Mouse (Mus musculus): ENCODE data around the gene Rnaseh2a. TPM values are rescaled to one million over a fixed set of nuclear protein-coding genes. Genes with fewer than 3 reads are reported as not detected.

The Rnaseh2a gene
- polyA plus RNA-seq, 1 experiment from 2014 or later: 122 TPM

DNA sequence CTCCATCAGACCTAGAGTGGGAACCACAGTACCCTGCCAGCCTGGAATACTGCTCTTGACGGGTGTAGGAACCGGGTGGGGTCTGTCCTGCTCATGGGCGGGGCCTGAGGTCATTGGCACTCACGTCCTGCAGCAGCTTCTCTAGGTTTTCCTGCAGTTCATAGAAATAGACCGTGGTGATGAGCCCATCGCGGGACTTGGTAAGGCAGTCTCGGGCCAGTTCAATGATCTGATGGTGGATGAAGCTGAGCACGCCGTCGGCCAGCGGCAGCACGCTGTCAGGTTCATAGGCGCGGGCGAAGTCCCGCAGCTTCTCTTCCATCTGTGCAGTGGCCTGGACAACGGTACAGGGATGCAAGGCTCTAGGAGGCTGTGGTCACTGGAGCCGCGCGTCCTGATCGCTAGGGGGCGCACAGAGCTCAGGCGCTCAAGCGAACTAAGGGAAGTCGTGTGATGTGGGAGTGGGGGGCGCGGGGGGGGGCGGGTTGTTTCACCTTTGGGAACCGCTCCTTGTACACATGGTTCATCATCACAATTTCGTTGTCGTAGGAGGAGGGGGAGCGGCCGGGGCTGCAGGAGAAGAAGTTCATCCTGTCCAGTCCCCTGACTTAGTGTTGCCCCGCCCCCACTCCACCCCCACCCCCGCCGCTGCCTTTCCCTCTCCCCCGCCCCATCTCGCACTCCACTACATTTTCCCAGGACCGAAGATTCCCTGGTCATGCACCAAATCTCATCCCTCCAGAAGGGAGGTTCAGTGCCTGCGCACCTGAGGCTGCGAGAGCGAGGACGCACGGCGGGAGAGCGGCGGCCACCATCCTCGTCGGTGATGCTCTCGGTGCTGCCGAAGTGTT is 40.9 kb downstream of the Rnaseh2a start:
- Histone ChIP-seq H3K36me3 (no peaks in the 10 kb centered on the region), H3K4me2 (peak overlapping the region; percentile 81), H3K9me3 (no peaks in the 10 kb centered on the region), H3K27me3 (peaks cover 77% of the 10 kb centered on the region), H3K9ac (replicated peaks) (no peak overlapping the region), H3K4me1 (replicated peaks) (peaks cover 10% of the 10 kb centered on the region; the same call in 1 of the 2 replicates), H3K27ac (no peak overlapping the region), H3K4me3 (replicated peaks) (peak overlapping the region; percentile 42)
- 2% methylated on average over 52 of the region's 52 CpGs for WGBS
- ATAC-seq (ENCODE audit: insufficient number of reproducible peaks, insufficient read depth, low FRiP score, low TSS enrichment, low read depth): peak; percentile 67; the same call in 1 of the 2 replicates

GRCm38 (mm10) chr8:84927513-84927912 is 42.1 kb downstream of the Rnaseh2a start:
- 81% methylated on average over 1 of the region's 1 CpGs for WGBS
- no peak for ATAC-seq (ENCODE audit: insufficient number of reproducible peaks, insufficient read depth, low FRiP score, low TSS enrichment, low read depth)
- Histone ChIP-seq H3K4me3 (replicated peaks) (no peak overlapping the region), H3K27me3 (peaks cover 77% of the 10 kb centered on the region), H3K4me1 (replicated peaks) (peaks cover 10% of the 10 kb centered on the region; the same call in 1 of the 2 replicates), H3K9me3 (no peaks in the 10 kb centered on the region), H3K27ac (no peak overlapping the region), H3K4me2 (no peak overlapping the region), H3K36me3 (no peaks in the 10 kb centered on the region), H3K9ac (replicated peaks) (no peak overlapping the region)

DNA sequence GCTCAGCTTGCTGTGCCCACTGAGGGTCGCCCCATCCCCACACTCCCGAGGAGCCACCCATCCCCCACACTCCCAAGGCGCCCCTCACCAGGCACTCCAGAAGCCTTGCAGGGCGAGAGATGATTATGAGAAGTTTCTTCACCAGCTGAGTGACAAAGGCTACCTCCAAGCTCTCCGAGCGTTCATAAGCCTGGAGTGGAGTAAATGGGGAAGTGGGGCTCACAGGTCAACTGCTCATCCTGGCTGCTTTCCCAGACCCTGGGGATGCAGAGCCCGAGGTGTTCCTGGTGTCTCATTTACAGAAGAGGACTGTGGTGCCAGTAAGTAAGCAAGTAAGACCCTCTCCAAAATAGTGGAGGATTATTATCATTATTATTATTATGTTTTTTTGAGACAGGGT is 44.0 kb downstream of the Rnaseh2a start:
- no peak for ATAC-seq (ENCODE audit: insufficient number of reproducible peaks, insufficient read depth, low FRiP score, low TSS enrichment, low read depth)
- H3K27me3 ChIP-seq: peaks cover 69% of the 10 kb centered on the region
- H3K4me3 ChIP-seq (replicated peaks): no peak overlapping the region
- no peaks in the 10 kb centered on the region for H3K36me3 ChIP-seq
- no peak overlapping the region for H3K27ac ChIP-seq
- WGBS: 71% methylated on average over 7 of the region's 7 CpGs
- no peak overlapping the region for H3K9ac ChIP-seq (replicated peaks)
- H3K9me3 ChIP-seq: no peaks in the 10 kb centered on the region
- H3K4me2 ChIP-seq: no peak overlapping the region
- H3K4me1 ChIP-seq (replicated peaks): peaks cover 10% of the 10 kb centered on the region; the same call in 1 of the 2 replicates

GRCm38 (mm10) chr8:84921596-84921995 is 48.0 kb downstream of the Rnaseh2a start:
- 76% methylated on average over 2 of the region's 2 CpGs for WGBS
- Histone ChIP-seq H3K4me1 (replicated peaks) (no peaks in the 10 kb centered on the region; the same call in 1 of the 2 replicates), H3K9me3 (no peaks in the 10 kb centered on the region), H3K4me3 (replicated peaks) (no peak overlapping the region), H3K27ac (no peak overlapping the region), H3K27me3 (peaks cover 73% of the 10 kb centered on the region), H3K4me2 (no peak overlapping the region), H3K36me3 (no peaks in the 10 kb centered on the region), H3K9ac (replicated peaks) (no peak overlapping the region)
- no peak for ATAC-seq (ENCODE audit: insufficient number of reproducible peaks, insufficient read depth, low FRiP score, low TSS enrichment, low read depth)

- Histone ChIP-seq H3K27ac (no peak overlapping the region), H3K9me3 (peaks cover 8% of the 10 kb centered on the region), H3K27me3 (peaks cover 77% of the 10 kb centered on the region), H3K9ac (replicated peaks) (no peak overlapping the region), H3K4me3 (replicated peaks) (no peak overlapping the region), H3K4me2 (no peak overlapping the region), H3K36me3 (no peaks in the 10 kb centered on the region), H3K4me1 (replicated peaks) (no peaks in the 10 kb centered on the region; the same call in 1 of the 2 replicates)
- ATAC-seq (ENCODE audit: insufficient number of reproducible peaks, insufficient read depth, low FRiP score, low TSS enrichment, low read depth): no peak
- 89% methylated on average over 15 of the region's 15 CpGs for WGBS
Observed at GRCm38 (mm10) chr8:84918646-84919045, 50.9 kb downstream of the Rnaseh2a start.

GRCm38 (mm10) chr8:84917781-84918180 is 51.8 kb downstream of the Rnaseh2a start:
- 0 out of 2 replicates have a peak overlapping the region, but pooled peaks have one; percentile 8 for H3K4me2 ChIP-seq
- H3K9me3 ChIP-seq: peaks cover 8% of the 10 kb centered on the region
- no peaks in the 10 kb centered on the region for H3K36me3 ChIP-seq
- peaks cover 83% of the 10 kb centered on the region for H3K27me3 ChIP-seq
- H3K9ac ChIP-seq (replicated peaks): no peak overlapping the region
- H3K27ac ChIP-seq: no peak overlapping the region
- no peak overlapping the region for H3K4me3 ChIP-seq (replicated peaks)
- WGBS: 28% methylated on average over 20 of the region's 20 CpGs
- no peak for ATAC-seq (ENCODE audit: insufficient number of reproducible peaks, insufficient read depth, low FRiP score, low TSS enrichment, low read depth)
- peaks cover 4% of the 10 kb centered on the region for H3K4me1 ChIP-seq (replicated peaks)

GRCm38 (mm10) chr8:84915269-84915668 is 54.3 kb downstream of the Rnaseh2a start:
- H3K4me2 ChIP-seq: no peak overlapping the region
- peaks cover 8% of the 10 kb centered on the region for H3K9me3 ChIP-seq
- no peak for ATAC-seq (ENCODE audit: insufficient number of reproducible peaks, insufficient read depth, low FRiP score, low TSS enrichment, low read depth)
- no peak overlapping the region for H3K9ac ChIP-seq (replicated peaks)
- H3K27ac ChIP-seq: no peak overlapping the region
- 84% methylated on average over 8 of the region's 8 CpGs for WGBS
- H3K4me1 ChIP-seq (replicated peaks): peaks cover 11% of the 10 kb centered on the region
- H3K27me3 ChIP-seq: peaks cover 95% of the 10 kb centered on the region
- no peak overlapping the region for H3K4me3 ChIP-seq (replicated peaks)
- peaks cover 4% of the 10 kb centered on the region; the same call in 1 of the 2 replicates for H3K36me3 ChIP-seq

DNA sequence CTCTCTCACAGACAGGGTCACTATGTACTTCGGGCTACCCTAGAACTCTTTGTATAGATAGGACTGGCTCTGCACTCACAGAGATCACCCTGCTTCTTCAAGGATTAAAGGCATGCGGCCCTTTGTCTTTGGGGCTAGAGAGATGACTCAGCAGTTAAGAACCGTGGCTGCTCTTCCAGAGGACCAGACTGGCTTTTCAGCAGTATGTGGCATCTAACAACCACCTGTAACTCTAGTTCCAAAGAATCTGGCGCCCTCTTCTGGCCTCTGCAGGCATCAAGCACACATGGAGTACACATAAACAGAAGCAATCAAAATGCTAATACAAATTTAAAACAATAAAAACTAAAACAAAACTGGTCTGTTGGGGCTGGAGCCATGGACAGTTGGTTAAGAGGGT is 55.6 kb downstream of the Rnaseh2a start:
- Histone ChIP-seq H3K27me3 (peaks cover 95% of the 10 kb centered on the region), H3K4me1 (replicated peaks) (peaks cover 22% of the 10 kb centered on the region), H3K4me2 (peak overlapping the region; percentile 91), H3K4me3 (replicated peaks) (peak overlapping the region; percentile 47), H3K9ac (replicated peaks) (no peak overlapping the region), H3K27ac (no peak overlapping the region), H3K9me3 (peaks cover 8% of the 10 kb centered on the region), H3K36me3 (peaks cover 4% of the 10 kb centered on the region; the same call in 1 of the 2 replicates)
- no peak for ATAC-seq (ENCODE audit: insufficient number of reproducible peaks, insufficient read depth, low FRiP score, low TSS enrichment, low read depth)
- WGBS: 41% methylated on average over 4 of the region's 4 CpGs

DNA sequence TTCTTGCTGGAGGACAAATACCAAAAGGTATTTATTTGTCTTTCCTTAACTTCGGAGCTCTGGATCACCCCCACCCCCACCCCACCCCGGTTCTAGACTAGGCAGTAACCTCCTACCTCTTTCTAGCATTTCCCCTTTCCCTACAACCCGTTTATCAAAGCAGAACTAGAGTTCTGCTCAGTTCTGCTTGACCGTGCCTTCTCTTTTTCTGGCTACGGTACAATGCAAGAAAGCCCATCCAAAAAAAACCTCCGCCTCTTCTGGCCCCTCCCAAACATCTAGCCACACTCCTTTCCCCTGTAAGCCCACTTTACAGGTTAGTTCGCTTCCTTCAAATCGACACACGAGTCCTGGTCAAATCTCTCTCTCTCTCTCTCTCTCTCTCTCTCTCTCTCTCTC is 56.1 kb downstream of the Rnaseh2a start:
- peaks cover 24% of the 10 kb centered on the region for H3K4me1 ChIP-seq (replicated peaks)
- ATAC-seq (ENCODE audit: insufficient number of reproducible peaks, insufficient read depth, low FRiP score, low TSS enrichment, low read depth): no peak
- no peak overlapping the region for H3K27ac ChIP-seq
- peaks cover 92% of the 10 kb centered on the region for H3K27me3 ChIP-seq
- WGBS: 19% methylated on average over 9 of the region's 9 CpGs
- H3K4me2 ChIP-seq: peak overlapping the region; percentile 91
- peak overlapping the region; percentile 42; the same call in 1 of the 2 replicates for H3K9ac ChIP-seq (replicated peaks)
- H3K36me3 ChIP-seq: peaks cover 4% of the 10 kb centered on the region; the same call in 1 of the 2 replicates
- peak overlapping the region; percentile 47 for H3K4me3 ChIP-seq (replicated peaks)
- peaks cover 8% of the 10 kb centered on the region for H3K9me3 ChIP-seq

DNA sequence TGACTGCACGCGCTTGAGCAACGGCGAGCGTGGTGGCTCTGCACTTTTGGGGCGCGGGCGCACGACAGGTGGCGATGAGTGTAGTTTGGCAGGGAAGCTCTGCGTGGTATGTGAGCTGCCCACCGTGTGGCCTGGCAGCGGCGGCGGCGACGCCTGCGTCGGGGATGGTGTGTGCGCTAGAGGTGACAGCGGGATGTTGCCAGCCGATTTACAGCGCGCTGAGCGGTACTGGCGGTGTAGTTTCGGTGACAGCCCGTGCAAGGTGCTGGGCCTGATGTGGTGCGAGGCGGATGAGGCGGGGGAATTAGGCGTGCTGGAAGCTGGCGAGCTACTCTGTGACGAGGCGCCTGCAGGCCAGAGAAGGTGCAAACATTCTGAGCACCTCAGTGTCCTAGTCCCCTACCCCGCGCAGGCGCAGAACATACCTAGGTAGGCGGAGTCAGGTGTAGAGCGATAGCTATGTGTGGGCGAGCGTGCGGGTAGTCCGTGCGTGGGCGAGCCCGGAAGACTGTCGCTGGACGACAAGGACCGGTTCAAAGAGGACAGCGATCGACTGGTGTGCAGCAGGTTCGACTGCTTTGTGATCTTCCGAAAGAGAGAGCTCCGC is 56.6 kb downstream of the Rnaseh2a start:
- peaks cover 24% of the 10 kb centered on the region for H3K4me1 ChIP-seq (replicated peaks)
- peaks cover 4% of the 10 kb centered on the region; the same call in 1 of the 2 replicates for H3K36me3 ChIP-seq
- peak; percentile 21; the same call in 1 of the 2 replicates for ATAC-seq (ENCODE audit: insufficient number of reproducible peaks, insufficient read depth, low FRiP score, low TSS enrichment, low read depth)
- H3K4me2 ChIP-seq: peak overlapping the region; percentile 91
- peaks cover 8% of the 10 kb centered on the region for H3K9me3 ChIP-seq
- H3K9ac ChIP-seq (replicated peaks): peak overlapping the region; percentile 42; the same call in 1 of the 2 replicates
- H3K27ac ChIP-seq: no peak overlapping the region
- peak overlapping the region; percentile 47 for H3K4me3 ChIP-seq (replicated peaks)
- WGBS: 1% methylated on average over 55 of the region's 55 CpGs
- peaks cover 86% of the 10 kb centered on the region for H3K27me3 ChIP-seq

DNA sequence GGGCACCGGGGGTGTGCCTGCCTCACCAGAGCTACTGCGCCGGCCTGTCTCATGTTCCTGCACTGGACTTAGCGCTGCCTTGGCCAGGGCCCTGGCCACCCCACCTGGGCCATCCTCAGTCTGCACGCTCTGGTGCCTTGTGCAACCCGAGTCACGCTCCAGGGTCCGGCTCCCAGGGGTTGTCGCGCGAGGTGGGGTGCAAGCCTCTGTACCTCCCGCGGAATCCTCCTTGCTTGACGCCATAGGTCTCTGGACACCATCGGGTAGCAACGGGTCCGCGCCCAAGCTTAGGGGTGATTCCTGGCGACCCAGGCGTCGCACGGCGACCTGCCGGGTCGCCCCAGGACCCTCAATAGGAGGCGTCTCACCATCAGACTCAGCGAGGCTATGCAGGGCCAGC is 57.2 kb downstream of the Rnaseh2a start:
- H3K36me3 ChIP-seq: peaks cover 4% of the 10 kb centered on the region; the same call in 1 of the 2 replicates
- peaks cover 80% of the 10 kb centered on the region for H3K27me3 ChIP-seq
- H3K4me1 ChIP-seq (replicated peaks): peaks cover 24% of the 10 kb centered on the region
- 20% methylated on average over 27 of the region's 27 CpGs for WGBS
- H3K4me3 ChIP-seq (replicated peaks): peak overlapping the region; percentile 47
- H3K4me2 ChIP-seq: peak overlapping the region; percentile 91
- no peak for ATAC-seq (ENCODE audit: insufficient number of reproducible peaks, insufficient read depth, low FRiP score, low TSS enrichment, low read depth)
- H3K9me3 ChIP-seq: peaks cover 8% of the 10 kb centered on the region
- no peak overlapping the region for H3K27ac ChIP-seq
- H3K9ac ChIP-seq (replicated peaks): peak overlapping the region; percentile 42; the same call in 1 of the 2 replicates

All from limb, embryonic 12.5 days (tissue).